Mouse (Mus musculus) CH12F3 (cell line): ENCODE measurements around the gene Ptbp3.
"Not testable (repeated sequence)": the region's sequence is repeated elsewhere in the genome, so short reads cannot be mapped to it uniquely, and the experiment has no call there.

Experiments
- in situ Hi-C: fragments of 300-500 bp; cut with MboI; formaldehyde crosslinking; loops from 2 replicates; pipeline ENCODE4 v1.14.3; 2020; ENCODE audit warnings: low sequenced_read_pairs

The Ptbp3 gene

GRCm38 (mm10) chr4:59557343-59557742, 8.2 kb upstream of the Ptbp3 start:
- in situ Hi-C loops, result not testable (repeated sequence)

GRCm38 (mm10) chr4:59555177-59555576, 6.0 kb upstream of the Ptbp3 start:
- in situ Hi-C loops, result no loop called here

GRCm38 (mm10) chr4:59553576-59553975, 4.4 kb upstream of the Ptbp3 start:
- in situ Hi-C loops, result no loop called here

- in situ Hi-C loops, result no loop called here
Observed at GRCm38 (mm10) chr4:59552835-59553234, 3.7 kb upstream of the Ptbp3 start.

GRCm38 (mm10) chr4:59551901-59552300, 2.7 kb upstream of the Ptbp3 start:
- in situ Hi-C loops, result no loop called here

GRCm38 (mm10) chr4:59549977-59550560, 905 bp upstream of the Ptbp3 start:
- in situ Hi-C loops, result no loop called here

GRCm38 (mm10) chr4:59548560-59549174, 497 bp downstream of the Ptbp3 start:
- in situ Hi-C loops, result no loop called here

GRCm38 (mm10) chr4:59548011-59548559, 1.1 kb downstream of the Ptbp3 start:
- in situ Hi-C loops, result no loop called here

GRCm38 (mm10) chr4:59547136-59547889, 1.9 kb downstream of the Ptbp3 start:
- in situ Hi-C loops, result no loop called here

- in situ Hi-C loops, result no loop called here
Observed at GRCm38 (mm10) chr4:59546285-59547071, 2.7 kb downstream of the Ptbp3 start.

- in situ Hi-C loops, result no loop called here
Observed at GRCm38 (mm10) chr4:59544654-59545053, 4.5 kb downstream of the Ptbp3 start.

- in situ Hi-C loops, result no loop called here
Observed at GRCm38 (mm10) chr4:59543006-59543405, 6.2 kb downstream of the Ptbp3 start.

- in situ Hi-C loops, result no loop called here
Observed at GRCm38 (mm10) chr4:59536281-59536680, 12.9 kb downstream of the Ptbp3 start.

GRCm38 (mm10) chr4:59535624-59536023, 13.5 kb downstream of the Ptbp3 start:
- in situ Hi-C loops, result no loop called here

GRCm38 (mm10) chr4:59533268-59533667, 15.9 kb downstream of the Ptbp3 start:
- in situ Hi-C loops, result no loop called here

GRCm38 (mm10) chr4:59531172-59531571, 18.0 kb downstream of the Ptbp3 start:
- in situ Hi-C loops, result no loop called here

- in situ Hi-C loops, result no loop called here
Observed at GRCm38 (mm10) chr4:59527470-59527869, 21.7 kb downstream of the Ptbp3 start.

- in situ Hi-C loops, result no loop called here
Observed at GRCm38 (mm10) chr4:59526728-59527127, 22.4 kb downstream of the Ptbp3 start.

- in situ Hi-C loops, result no loop called here
Observed at GRCm38 (mm10) chr4:59524875-59525274, 24.3 kb downstream of the Ptbp3 start.

- in situ Hi-C loops, result no loop called here
Observed at GRCm38 (mm10) chr4:59510321-59510720, 38.8 kb downstream of the Ptbp3 start.

GRCm38 (mm10) chr4:59509558-59509957, 39.6 kb downstream of the Ptbp3 start:
- in situ Hi-C loops, result no loop called here
